Mouse (Mus musculus) embryonic facial prominence, embryonic 11.5 days (tissue): ENCODE results near the gene Cd300lg. TPM values are rescaled to one million over a fixed set of nuclear protein-coding genes. Genes with fewer than 3 reads are reported as not detected.

ENCODE experiments used
- ATAC-seq: fragments of 200-750 bp; cut with Nextera tagmentation; replicated peaks from 2 replicates; pipeline ENCODE4 v1.8.0; 2017; ENCODE audit warnings: low read depth; ENCODE audit not compliant: insufficient number of reproducible peaks, low FRiP score, low TSS enrichment
- DNase-seq: peaks from one replicate; pipeline ENCODE4 v3.0.0-alpha.2; 2015; ENCODE audit warnings: low spot score
- H3K27ac ChIP-seq: fragments of 300-500 bp; sonication (generic); replicated peaks from 2 replicates; pipeline ENCODE4 v1.5.1; 2014; ENCODE audit warnings: mild to moderate bottlenecking, low read depth, low read length, control low read depth
- H3K27me3 ChIP-seq: fragments of 300-500 bp; sonication (generic); 2 replicates; pipeline ENCODE4 v1.6.1; 2014; ENCODE audit warnings: mild to moderate bottlenecking, low read length, moderate library complexity, mixed read lengths; ENCODE audit not compliant: control insufficient read depth, insufficient read depth
- H3K36me3 ChIP-seq: fragments of 300-500 bp; sonication (generic); replicated peaks from 2 replicates; pipeline ENCODE4 v1.6.1; 2014; ENCODE audit warnings: low read depth, mild to moderate bottlenecking, low read length, moderate library complexity, mixed read lengths; ENCODE audit not compliant: control insufficient read depth, insufficient read depth
- H3K4me1 ChIP-seq: fragments of 300-500 bp; sonication (generic); 2 replicates; pipeline ENCODE4 v1.6.1; 2014; ENCODE audit warnings: low read length, mixed read lengths; ENCODE audit not compliant: control insufficient read depth, insufficient read depth
- H3K4me2 ChIP-seq: fragments of 300-500 bp; sonication (generic); 2 replicates; pipeline ENCODE4 v1.6.1; 2014; ENCODE audit warnings: low read depth, mild to moderate bottlenecking, control low read depth, low read length, moderate library complexity
- H3K4me3 ChIP-seq: fragments of 300-500 bp; sonication (generic); 2 replicates; pipeline ENCODE4 v1.5.1; 2014; ENCODE audit warnings: low read depth, low read length, control low read depth
- H3K9ac ChIP-seq: fragments of 300-500 bp; sonication (generic); replicated peaks from 2 replicates; pipeline ENCODE4 v1.6.1; 2014; ENCODE audit warnings: mild to moderate bottlenecking, control low read depth, low read length
- H3K9me3 ChIP-seq: fragments of 300-500 bp; sonication (generic); replicated peaks from 2 replicates; pipeline ENCODE4 v1.6.1; 2016; ENCODE audit warnings: mild to moderate bottlenecking, low read length, inconsistent platforms, mixed read lengths; ENCODE audit not compliant: control insufficient read depth
- WGBS: fragments of 180-500 bp; shearing (Covaris S2); extraction: QIAGEN DNeasy Blood & Tissue Kit; methylation state at CpG from one replicate; pipeline ENCODE4 v1.1.7; 2014; 5-methylcytosine and 5-hydroxymethylcytosine counted together
- polyA plus RNA-seq: library from polyadenylated mRNA; unstranded; fragments of >200 nt; fragmentation: Nextera tagmentation; extraction: Ambion mirVana; gene quantifications from 2 replicates; pipeline ENCODE4 v1.2.1, GENCODE M21; 2014

The Cd300lg gene
- polyA plus RNA-seq, result 0.17 and 0.32 TPM in 2 replicates

DNA sequence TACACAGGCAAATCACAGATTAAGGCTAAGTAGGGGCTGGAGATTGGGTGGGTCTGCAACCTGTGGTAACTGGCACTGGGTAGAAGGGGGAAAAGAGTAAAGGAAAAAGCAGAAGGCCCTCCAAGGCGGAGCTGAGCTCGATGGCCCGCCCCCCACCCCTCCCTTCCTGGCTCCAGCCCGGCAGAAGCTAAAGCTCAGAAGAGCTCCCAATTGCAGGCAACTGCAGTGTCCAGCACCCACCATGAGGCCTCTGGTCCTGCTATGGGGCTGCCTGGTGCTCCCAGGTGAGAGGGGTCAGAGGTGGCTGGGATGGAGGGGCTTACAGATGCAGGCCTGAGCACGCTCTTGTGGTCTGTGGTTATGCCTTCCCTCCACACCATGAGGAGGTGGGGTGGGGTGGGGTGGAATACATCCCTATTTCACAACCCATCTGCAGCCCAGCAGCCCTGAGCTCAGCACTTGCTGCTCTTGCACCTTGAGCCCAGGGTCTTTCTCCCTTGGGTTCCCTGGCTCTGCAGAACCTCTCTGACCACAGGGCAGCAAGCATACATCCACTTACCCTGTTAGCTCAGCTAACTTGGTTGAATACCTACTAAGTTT, at the start of gene Cd300lg:
Cd300lg (plus strand) TSS at position 160 of the 600 bp plus-strand sequence.
- DNase-seq, result no peak
- H3K9ac ChIP-seq, result no peak within 1 kb of the TSS
- 0 out of 2 replicates have a peak, but pooled peaks have one; percentile 21 for ATAC-seq
- no peak within 1 kb of the TSS for H3K4me3 ChIP-seq
- no peaks in the 10 kb centered on the region for H3K27me3 ChIP-seq
- peaks cover 7% of the 10 kb centered on the region for H3K9me3 ChIP-seq
- no peaks in the 10 kb centered on the region for H3K36me3 ChIP-seq
- 68% methylated on average over 5 of the region's 5 CpGs for WGBS
- H3K4me1 ChIP-seq, result no peaks in the 10 kb centered on the region
- H3K27ac ChIP-seq, result no peak within 1 kb of the TSS
- H3K4me2 ChIP-seq, result no peak within 1 kb of the TSS

DNA sequence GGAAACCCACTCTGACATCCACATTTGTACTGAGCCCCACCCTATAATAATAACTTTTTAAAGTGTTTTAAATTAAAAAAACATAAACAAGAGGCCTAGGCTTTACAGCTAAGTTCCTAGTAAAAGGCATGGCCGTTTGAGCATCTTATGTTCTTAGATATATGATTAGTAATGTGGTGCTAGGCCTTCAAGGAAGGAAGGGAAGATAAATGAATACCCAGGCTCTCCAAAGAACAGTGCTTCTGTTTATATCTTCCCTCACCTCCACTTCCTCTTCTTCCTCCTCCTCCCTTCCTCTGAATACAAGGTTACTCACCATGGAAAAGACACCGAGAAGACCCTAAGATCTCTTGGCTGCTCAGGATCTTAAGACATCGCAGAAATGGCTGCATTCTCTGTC, 49.5 kb upstream of the Cd300lg start:
- 81% methylated on average over 3 of the region's 3 CpGs for WGBS

DNA sequence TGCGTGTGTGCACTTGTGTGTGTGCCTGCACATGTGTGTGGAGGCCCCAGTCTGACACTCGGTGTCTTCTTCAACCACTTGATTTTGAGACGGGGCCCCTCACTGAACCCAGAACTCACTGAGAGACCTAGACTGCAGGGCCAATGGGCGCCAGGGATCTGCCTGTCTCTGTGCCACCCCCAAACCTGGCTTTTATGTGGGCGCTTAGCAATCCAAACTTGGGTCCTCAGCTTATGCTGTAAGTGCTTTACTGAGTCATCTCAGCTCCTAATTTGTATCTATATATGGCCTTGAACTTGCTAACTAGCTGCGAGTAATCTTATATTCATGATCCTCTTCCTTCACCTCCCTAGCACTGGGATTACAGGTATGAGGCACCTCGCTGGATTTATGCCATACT, 48.9 kb upstream of the Cd300lg start:
- H3K9me3 ChIP-seq, result no peaks in the 10 kb centered on the region
- ATAC-seq (no peak), DNase-seq (no peak)
- 84% methylated on average over 7 of the region's 7 CpGs for WGBS
- no peak overlapping the region for H3K9ac ChIP-seq
- H3K4me2 ChIP-seq, result no peak overlapping the region
- H3K27ac ChIP-seq, result no peak overlapping the region
- H3K4me1 ChIP-seq, result no peaks in the 10 kb centered on the region
- no peaks in the 10 kb centered on the region for H3K36me3 ChIP-seq
- H3K4me3 ChIP-seq, result no peak overlapping the region
- no peaks in the 10 kb centered on the region for H3K27me3 ChIP-seq

More for the DNA sequence above, 49.5 kb upstream of the Cd300lg start:
- Histone ChIP-seq H3K27me3 (no peaks in the 10 kb centered on the region), H3K4me3 (no peak overlapping the region), H3K9ac (no peak overlapping the region), H3K4me2 (no peak overlapping the region), H3K9me3 (no peaks in the 10 kb centered on the region), H3K4me1 (no peaks in the 10 kb centered on the region), H3K27ac (no peak overlapping the region), H3K36me3 (no peaks in the 10 kb centered on the region)
- DNase-seq (no peak), ATAC-seq (no peak)

DNA sequence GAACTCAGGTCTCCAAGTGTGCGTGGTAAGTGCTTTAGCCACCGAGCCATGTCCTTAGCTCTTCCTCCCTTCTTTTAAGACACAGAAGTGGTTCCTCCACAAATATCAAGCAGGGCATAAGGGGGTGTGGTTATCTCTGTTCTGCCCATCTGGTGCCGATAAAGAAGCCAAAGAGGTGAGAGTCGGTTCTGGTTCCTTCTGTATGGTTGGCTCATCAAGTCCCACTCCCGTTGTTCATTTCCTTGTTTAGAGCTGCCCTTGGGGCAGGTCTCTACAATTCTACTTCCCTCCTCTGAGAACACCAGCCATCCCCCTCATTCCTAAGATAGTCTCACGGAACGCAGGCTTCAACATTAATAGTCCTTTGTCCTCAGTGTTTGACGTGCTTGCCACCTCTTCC, 47.2 kb upstream of the Cd300lg start:
- 59% methylated on average over 8 of the region's 8 CpGs for WGBS
- Histone ChIP-seq H3K4me1 (no peaks in the 10 kb centered on the region), H3K9ac (no peak overlapping the region), H3K36me3 (no peaks in the 10 kb centered on the region), H3K4me3 (no peak overlapping the region), H3K27me3 (no peaks in the 10 kb centered on the region), H3K27ac (no peak overlapping the region), H3K4me2 (no peak overlapping the region), H3K9me3 (no peaks in the 10 kb centered on the region)
- DNase-seq (no peak), ATAC-seq (no peak)

DNA sequence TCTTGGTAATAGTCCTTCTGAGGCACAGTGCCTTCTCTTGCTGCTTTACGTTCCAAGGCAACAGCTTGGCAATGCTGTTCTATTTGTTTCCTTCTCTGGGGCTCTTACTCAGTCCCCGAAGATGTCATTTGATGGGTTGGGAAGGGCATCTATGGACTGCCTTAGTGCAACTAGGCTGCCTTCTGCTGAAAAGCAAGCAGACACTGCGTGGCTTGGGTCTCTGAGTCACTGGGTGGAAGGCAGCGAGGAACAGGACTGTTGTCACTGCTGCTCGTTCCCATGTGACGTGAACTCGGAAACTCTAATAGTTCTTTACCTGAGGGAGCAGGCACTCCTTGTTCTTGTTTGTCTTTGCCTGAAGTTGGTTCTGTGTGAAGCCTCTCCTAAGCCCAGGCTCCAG, 45.4 kb upstream of the Cd300lg start:
- no peaks in the 10 kb centered on the region for H3K9me3 ChIP-seq
- H3K27ac ChIP-seq, result no peak overlapping the region
- DNase-seq (no peak), ATAC-seq (no peak)
- H3K36me3 ChIP-seq, result no peaks in the 10 kb centered on the region
- H3K27me3 ChIP-seq, result no peaks in the 10 kb centered on the region
- H3K4me2 ChIP-seq, result no peak overlapping the region
- WGBS, result 89% methylated on average over 7 of the region's 7 CpGs
- no peaks in the 10 kb centered on the region for H3K4me1 ChIP-seq
- no peak overlapping the region for H3K9ac ChIP-seq
- no peak overlapping the region for H3K4me3 ChIP-seq

DNA sequence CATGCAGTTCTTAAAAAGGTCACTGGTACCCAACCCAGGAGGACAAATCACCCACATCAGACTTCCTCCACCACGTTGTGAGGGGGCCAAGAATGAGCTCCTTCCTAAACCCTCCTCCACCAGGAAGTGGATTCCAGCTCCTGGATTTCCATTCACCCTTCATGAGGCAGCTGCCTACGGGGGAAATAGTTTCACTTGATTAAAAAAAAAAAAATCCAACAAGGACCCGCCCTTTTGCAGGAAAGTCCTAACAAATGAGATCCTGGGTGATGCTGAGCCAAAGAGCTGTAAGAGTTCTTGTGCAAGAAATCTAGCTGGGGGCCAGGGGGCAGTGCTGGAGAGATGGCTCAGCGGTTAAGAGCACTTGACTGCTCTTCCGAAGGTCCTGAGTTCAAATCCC, 43.1 kb upstream of the Cd300lg start:
- no peak for ATAC-seq
- H3K27me3 ChIP-seq, result no peaks in the 10 kb centered on the region
- WGBS, result 51% methylated on average over 5 of the region's 5 CpGs
- no peaks in the 10 kb centered on the region for H3K9me3 ChIP-seq
- H3K36me3 ChIP-seq, result no peaks in the 10 kb centered on the region
- no peak overlapping the region for H3K4me3 ChIP-seq
- no peak for DNase-seq
- no peak overlapping the region for H3K9ac ChIP-seq
- H3K4me2 ChIP-seq, result no peak overlapping the region
- no peak overlapping the region for H3K27ac ChIP-seq
- H3K4me1 ChIP-seq, result no peaks in the 10 kb centered on the region

DNA sequence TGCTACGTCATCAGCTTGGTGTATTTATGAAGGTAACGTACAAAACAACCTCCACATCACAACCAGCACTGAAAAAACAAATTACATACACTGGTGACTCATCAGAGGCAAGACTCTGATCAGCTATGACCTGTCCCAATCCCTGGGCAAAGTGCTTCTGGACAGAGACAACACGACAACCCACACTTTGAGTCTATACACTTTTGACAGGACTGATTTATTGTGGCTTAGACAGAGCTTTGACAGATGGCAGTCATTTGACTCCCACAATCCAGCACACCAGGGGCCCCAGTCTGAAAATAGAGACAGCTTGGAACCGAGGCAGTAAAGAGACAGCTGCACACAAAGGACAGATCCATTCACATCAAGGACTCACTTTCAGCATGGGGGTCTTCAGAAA, 41.8 kb upstream of the Cd300lg start:
- Histone ChIP-seq H3K27ac (no peak overlapping the region), H3K4me1 (no peaks in the 10 kb centered on the region), H3K4me2 (no peak overlapping the region), H3K36me3 (no peaks in the 10 kb centered on the region), H3K4me3 (no peak overlapping the region), H3K9ac (no peak overlapping the region), H3K9me3 (no peaks in the 10 kb centered on the region), H3K27me3 (no peaks in the 10 kb centered on the region)
- DNase-seq (no peak), ATAC-seq (no peak)
- WGBS, result 56% methylated on average over 4 of the region's 4 CpGs

DNA sequence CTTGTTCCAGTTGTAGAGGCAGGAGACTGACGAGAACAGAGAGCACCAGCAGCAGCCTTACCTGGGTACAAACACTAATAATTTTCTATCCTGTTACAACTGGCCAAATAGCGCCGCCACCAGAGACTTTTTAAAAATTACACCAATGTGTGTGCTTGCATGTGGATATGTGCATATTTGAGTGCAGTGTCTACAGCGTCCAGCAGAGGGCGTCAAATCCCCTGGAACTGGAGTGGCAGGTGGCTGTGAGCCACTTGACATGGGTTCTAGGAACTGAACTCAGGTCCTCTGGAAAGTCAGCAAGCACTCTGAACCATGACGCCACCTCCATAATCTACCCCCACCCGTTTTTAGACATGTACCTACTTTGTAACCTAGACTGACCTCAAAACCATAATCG, 37.1 kb upstream of the Cd300lg start:
- 86% methylated on average over 8 of the region's 8 CpGs for WGBS
- no peak overlapping the region for H3K4me2 ChIP-seq
- no peaks in the 10 kb centered on the region for H3K9me3 ChIP-seq
- H3K36me3 ChIP-seq, result no peaks in the 10 kb centered on the region
- H3K27ac ChIP-seq, result no peak overlapping the region
- DNase-seq (no peak), ATAC-seq (no peak)
- H3K27me3 ChIP-seq, result no peaks in the 10 kb centered on the region
- no peak overlapping the region for H3K4me3 ChIP-seq
- H3K4me1 ChIP-seq, result no peaks in the 10 kb centered on the region
- H3K9ac ChIP-seq, result no peak overlapping the region
